In the genomic region with DNA sequence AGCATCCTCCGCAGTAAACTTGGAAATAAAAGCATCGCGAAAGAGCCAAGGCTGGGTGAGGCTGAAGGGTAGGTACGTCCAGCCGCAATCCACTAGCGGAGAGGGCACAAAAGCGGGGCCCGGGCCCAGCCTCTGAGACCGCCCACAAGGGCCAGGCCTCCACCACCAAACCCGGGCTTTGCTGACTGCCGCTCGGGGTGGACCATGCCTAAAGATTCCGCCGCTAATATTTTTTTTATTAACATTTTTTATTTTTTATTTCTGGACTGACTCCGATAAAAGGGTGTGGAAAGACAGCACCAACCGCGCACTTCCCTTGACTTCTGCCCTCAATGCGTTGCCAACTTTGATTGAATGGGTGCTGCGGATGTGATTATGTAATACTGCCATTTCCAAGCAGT, we compare ENCODE assay signal across 9 mouse cellular contexts. TPM values are rescaled to one million over a fixed set of nuclear protein-coding genes. Genes with fewer than 3 reads are reported as not detected.
A peak's percentile ranks its signal among the peaks of the same experiment; 100 is the strongest.
DNase-seq lines count a peak whose midpoint lies in the region; ATAC-seq and TF ChIP-seq lines count a peak whose summit lies in the region.
"Had no signal": no experiment of that assay in that cellular context is flagged by ENCODE, and none has a peak within 500 bp of the region (broad histone marks: within the 10 kb centered on the region; RNA-seq: fewer than 3 reads in every experiment).

No protein-coding gene starts in this region.

- no peak for ATAC-seq in lung, postnatal 0 days
- ATAC-seq in inflammation-experienced regulatory T-cells, adult 6 months: no peak
- no peak for ATAC-seq in liver, embryonic 12.5 days

- H3K4me2 ChIP-seq in lung, postnatal 0 days (replicated peaks; ENCODE audit: low read depth, low read length): no peak overlapping the region
- no peak overlapping the region for H3K4me2 ChIP-seq in liver, embryonic 12.5 days

- H3K27ac ChIP-seq in lung, postnatal 0 days (ENCODE audit: low read length): no peak overlapping the region
- H3K27ac ChIP-seq in olfactory bulb, adult 2 months (ENCODE audit: insufficient read depth, low read depth, low read length): no peak overlapping the region
- no peak overlapping the region for H3K27ac ChIP-seq in liver, embryonic 12.5 days

- DNase-seq in cerebellum, postnatal 10 days: peak; percentile 63 to 66
- DNase-seq in cerebellum, adult 9-11 months: no peak
- peak; percentile 14 for DNase-seq in lung, postnatal 0 days (ENCODE audit: low spot score)
- no peak for DNase-seq in lung, adult 2 months
- DNase-seq in kidney, postnatal 10 days: peak; percentile 47

- no peak overlapping the region for H3K9ac ChIP-seq in lung, postnatal 0 days (replicated peaks; ENCODE audit: low read depth)
- no peak overlapping the region for H3K9ac ChIP-seq in liver, embryonic 12.5 days

- no peak for TF ChIP-seq POLR2A in lung, adult 2 months (IDR thresholded peaks at IDR 0.05; ENCODE audit: borderline replicate concordance, extremely low read depth, low read depth, low read length)
- no peak for TF ChIP-seq POLR2A in olfactory bulb, adult 2 months (IDR thresholded peaks at IDR 0.05; ENCODE audit: insufficient read depth, low read depth, low read length)

- TF ChIP-seq EP300 in lung, postnatal 0 days (IDR thresholded peaks at IDR 0.05): no peak

- WGBS in lung, postnatal 0 days: under 1% methylated on average over 19 of the region's 19 CpGs
- 6% methylated on average over 19 of the region's 19 CpGs for WGBS in lung, adult 2 months
- WGBS in olfactory bulb, adult 2 months: 30% methylated on average over 19 of the region's 19 CpGs
- WGBS in liver, embryonic 12.5 days (ENCODE audit: insufficient replicate concordance): 2% methylated on average over 19 of the region's 19 CpGs

- peaks cover 80% of the 10 kb centered on the region for H3K27me3 ChIP-seq in lung, postnatal 0 days (replicated peaks; ENCODE audit: insufficient read depth, low read length)
- H3K27me3 ChIP-seq in liver, embryonic 12.5 days (replicated peaks): peaks cover 94% of the 10 kb centered on the region

- no peak overlapping the region for H3K4me3 ChIP-seq in lung, postnatal 0 days (ENCODE audit: low read depth, low read length)
- H3K4me3 ChIP-seq in lung, adult 2 months (replicated peaks; ENCODE audit: extremely low read depth, low read depth, low read length): no peak overlapping the region
- H3K4me3 ChIP-seq in olfactory bulb, adult 2 months (ENCODE audit: insufficient read depth, low read depth, low read length): peak overlapping the region; percentile 54
- H3K4me3 ChIP-seq in liver, embryonic 12.5 days: no peak overlapping the region

- no peak for TF ChIP-seq CTCF in lung, postnatal 0 days (IDR thresholded peaks at IDR 0.05)
- TF ChIP-seq CTCF in lung, adult 2 months (IDR thresholded peaks at IDR 0.05; ENCODE audit: insufficient read depth, low read length): no peak
- no peak for TF ChIP-seq CTCF in olfactory bulb, adult 2 months (IDR thresholded peaks at IDR 0.05; ENCODE audit: insufficient read depth, low read depth, low read length)

- peaks cover 9% of the 10 kb centered on the region; the same call in 1 of the 2 replicates for H3K4me1 ChIP-seq in lung, postnatal 0 days (ENCODE audit: insufficient read depth, low read depth, low read length)
- H3K4me1 ChIP-seq in lung, adult 2 months (ENCODE audit: control insufficient read depth, insufficient read depth, low read length): peaks cover 9% of the 10 kb centered on the region
- peaks cover 35% of the 10 kb centered on the region for H3K4me1 ChIP-seq in olfactory bulb, adult 2 months (ENCODE audit: control insufficient read depth, insufficient read depth, low read length)
- H3K4me1 ChIP-seq in liver, embryonic 12.5 days: peaks cover 7% of the 10 kb centered on the region; the same call in 1 of the 2 replicates

- no peaks in the 10 kb centered on the region for H3K9me3 ChIP-seq in lung, postnatal 0 days (ENCODE audit: low read length)
- H3K9me3 ChIP-seq in liver, embryonic 12.5 days (replicated peaks): no peaks in the 10 kb centered on the region

- H3K36me3 ChIP-seq in lung, postnatal 0 days (ENCODE audit: insufficient read depth, low read length): no peaks in the 10 kb centered on the region
- no peaks in the 10 kb centered on the region for H3K36me3 ChIP-seq in liver, embryonic 12.5 days

RNA-seq across cellular contexts. Expression of a gene that starts 3.9 kb away (rescaled TPM):
- polyA plus RNA-seq in lung, postnatal 0 days (2015; fragmentation: Nextera tagmentation; extraction: Ambion mirVana): 0.05 and 0.10 TPM in 2 replicates
- polyA plus RNA-seq in lung, adult 2 months (2012; rRNA removed): 0.06 and 0.07 TPM in 2 replicates
- polyA plus RNA-seq in olfactory bulb, adult 2 months (2012; ENCODE audit: insufficient read depth, insufficient read length, low replicate concordance, missing spikeins): not detected in 2 replicates
- polyA plus RNA-seq in inflammation-experienced regulatory T-cells, adult 6 months (2017; shearing (Covaris generic)): not detected
- 0.02 TPM in 2 replicates for polyA plus RNA-seq in liver, embryonic 12.5 days (2016; fragmentation: Nextera tagmentation; extraction: Ambion mirVana)
- polyA plus RNA-seq: small intestine, adult 2 months had no signal

Comparison
In these comparisons a context has a peak if more than half of its experiments do, and no peak if none do; other contexts are left out.
1. DNase-seq: peak in cerebellum, postnatal 10 days (2 of 2), lung, postnatal 0 days (single experiment) and kidney, postnatal 10 days (single experiment); none in cerebellum, adult 9-11 months (single experiment) and lung, adult 2 months (single experiment).